Mouse (Mus musculus): ENCODE measurements around the gene Ing5. TPM values are rescaled to one million over a fixed set of nuclear protein-coding genes. Genes with fewer than 3 reads are reported as not detected.
"Not testable (repeated sequence)": the region's sequence is repeated elsewhere in the genome, so short reads cannot be mapped to it uniquely, and the experiment has no call there.

Ing5 gene
- polyA plus RNA-seq, 1 experiment from 2014 or later: 24.9 TPM

- Histone ChIP-seq H3K4me1 (replicated peaks; ENCODE audit: control insufficient read depth, insufficient read depth, low read length) (no peaks in the 10 kb centered on the region), H3K4me3 (ENCODE audit: low read depth, low read length) (no peak overlapping the region), H3K4me2 (ENCODE audit: low read depth, low read length, severe bottlenecking) (no peak overlapping the region), H3K27me3 (ENCODE audit: control insufficient read depth, insufficient read depth, low read length) (no peaks in the 10 kb centered on the region), H3K9me3 (ENCODE audit: control insufficient read depth, low read length) (no peaks in the 10 kb centered on the region), H3K36me3 (ENCODE audit: control insufficient read depth, insufficient read depth, low read length) (no peaks in the 10 kb centered on the region), H3K27ac (ENCODE audit: low read depth, low read length) (no peak overlapping the region), H3K9ac (ENCODE audit: low read length) (no peak overlapping the region)
- ATAC-seq (replicated peaks; ENCODE audit: low FRiP score) (no peak), DNase-seq (ENCODE audit: low spot score) (no peak)
- 92% methylated on average over 6 of the region's 6 CpGs for WGBS
Measured at GRCm38 (mm10) chr1:93835876-93836531, 32.2 kb downstream of the Ing5 start.

- no peak overlapping the region for H3K4me2 ChIP-seq (ENCODE audit: low read depth, low read length, severe bottlenecking)
- no peaks in the 10 kb centered on the region for H3K27me3 ChIP-seq (ENCODE audit: control insufficient read depth, insufficient read depth, low read length)
- no peak for DNase-seq (ENCODE audit: low spot score)
- no peaks in the 10 kb centered on the region for H3K4me1 ChIP-seq (replicated peaks; ENCODE audit: control insufficient read depth, insufficient read depth, low read length)
- no peak overlapping the region for H3K4me3 ChIP-seq (ENCODE audit: low read depth, low read length)
- H3K9ac ChIP-seq (ENCODE audit: low read length): no peak overlapping the region
- no peak overlapping the region for H3K27ac ChIP-seq (ENCODE audit: low read depth, low read length)
- H3K9me3 ChIP-seq (ENCODE audit: control insufficient read depth, low read length): no peaks in the 10 kb centered on the region
- H3K36me3 ChIP-seq (ENCODE audit: control insufficient read depth, insufficient read depth, low read length): no peaks in the 10 kb centered on the region
- no peak for ATAC-seq (replicated peaks; ENCODE audit: low FRiP score)
- WGBS: 94% methylated on average over 2 of the region's 2 CpGs
Measured at GRCm38 (mm10) chr1:93836532-93836913, 32.8 kb downstream of the Ing5 start.

GRCm38 (mm10) chr1:93837335-93837734 lies 33.6 kb downstream of the Ing5 start:
- no peaks in the 10 kb centered on the region for H3K36me3 ChIP-seq (ENCODE audit: control insufficient read depth, insufficient read depth, low read length)
- no peaks in the 10 kb centered on the region for H3K9me3 ChIP-seq (ENCODE audit: control insufficient read depth, low read length)
- ATAC-seq (replicated peaks; ENCODE audit: low FRiP score): no peak
- H3K4me1 ChIP-seq (replicated peaks; ENCODE audit: control insufficient read depth, insufficient read depth, low read length): no peaks in the 10 kb centered on the region
- no peak for DNase-seq (ENCODE audit: low spot score)
- H3K4me3 ChIP-seq (ENCODE audit: low read depth, low read length): no peak overlapping the region
- no peak overlapping the region for H3K27ac ChIP-seq (ENCODE audit: low read depth, low read length)
- no peaks in the 10 kb centered on the region for H3K27me3 ChIP-seq (ENCODE audit: control insufficient read depth, insufficient read depth, low read length)
- no peak overlapping the region for H3K4me2 ChIP-seq (ENCODE audit: low read depth, low read length, severe bottlenecking)
- H3K9ac ChIP-seq (ENCODE audit: low read length): no peak overlapping the region
- 91% methylated on average over 6 of the region's 8 CpGs for WGBS

GRCm38 (mm10) chr1:93838569-93838968 lies 34.8 kb downstream of the Ing5 start:
- not testable (repeated sequence) for H3K9ac ChIP-seq (ENCODE audit: low read length); H3K4me2 ChIP-seq (ENCODE audit: low read depth, low read length, severe bottlenecking); ATAC-seq (replicated peaks; ENCODE audit: low FRiP score); H3K36me3 ChIP-seq (ENCODE audit: control insufficient read depth, insufficient read depth, low read length); H3K4me3 ChIP-seq (ENCODE audit: low read depth, low read length); H3K4me1 ChIP-seq (replicated peaks; ENCODE audit: control insufficient read depth, insufficient read depth, low read length); H3K27me3 ChIP-seq (ENCODE audit: control insufficient read depth, insufficient read depth, low read length); H3K9me3 ChIP-seq (ENCODE audit: control insufficient read depth, low read length); H3K27ac ChIP-seq (ENCODE audit: low read depth, low read length); DNase-seq (ENCODE audit: low spot score)
- 90% methylated on average over 7 of the region's 8 CpGs for WGBS

- not testable (repeated sequence) for H3K27me3 ChIP-seq (ENCODE audit: control insufficient read depth, insufficient read depth, low read length); DNase-seq (ENCODE audit: low spot score); H3K36me3 ChIP-seq (ENCODE audit: control insufficient read depth, insufficient read depth, low read length); H3K4me1 ChIP-seq (replicated peaks; ENCODE audit: control insufficient read depth, insufficient read depth, low read length); H3K4me2 ChIP-seq (ENCODE audit: low read depth, low read length, severe bottlenecking); H3K27ac ChIP-seq (ENCODE audit: low read depth, low read length); H3K9me3 ChIP-seq (ENCODE audit: control insufficient read depth, low read length); H3K4me3 ChIP-seq (ENCODE audit: low read depth, low read length); H3K9ac ChIP-seq (ENCODE audit: low read length)
- ATAC-seq (replicated peaks; ENCODE audit: low FRiP score): peak; percentile 71; the same call in 1 of the 2 replicates
- 77% methylated on average over 1 of the region's 3 CpGs for WGBS
Measured at GRCm38 (mm10) chr1:93845766-93846366, 42.1 kb downstream of the Ing5 start.

GRCm38 (mm10) chr1:93855790-93856189 lies 52.0 kb downstream of the Ing5 start:
- ATAC-seq (replicated peaks; ENCODE audit: low FRiP score): not testable (repeated sequence)
- 85% methylated on average over 4 of the region's 4 CpGs for WGBS

GRCm38 (mm10) chr1:93857370-93857769 lies 53.6 kb downstream of the Ing5 start:
- Histone ChIP-seq H3K9me3 (ENCODE audit: control insufficient read depth, low read length) (no peaks in the 10 kb centered on the region), H3K4me1 (replicated peaks; ENCODE audit: control insufficient read depth, insufficient read depth, low read length) (no peaks in the 10 kb centered on the region), H3K4me2 (ENCODE audit: low read depth, low read length, severe bottlenecking) (no peak overlapping the region), H3K4me3 (ENCODE audit: low read depth, low read length) (no peak overlapping the region), H3K36me3 (ENCODE audit: control insufficient read depth, insufficient read depth, low read length) (no peaks in the 10 kb centered on the region), H3K9ac (ENCODE audit: low read length) (no peak overlapping the region), H3K27me3 (ENCODE audit: control insufficient read depth, insufficient read depth, low read length) (no peaks in the 10 kb centered on the region), H3K27ac (ENCODE audit: low read depth, low read length) (no peak overlapping the region)
- DNase-seq (ENCODE audit: low spot score): no peak
- whole genome bisulfite sequencing: 93% methylated on average over 6 of the region's 6 CpGs
- no peak for ATAC-seq (replicated peaks; ENCODE audit: low FRiP score)

More at GRCm38 (mm10) chr1:93855790-93856189, 52.0 kb downstream of the Ing5 start:
- H3K9ac ChIP-seq (ENCODE audit: low read length); H3K27me3 ChIP-seq (ENCODE audit: control insufficient read depth, insufficient read depth, low read length); H3K9me3 ChIP-seq (ENCODE audit: control insufficient read depth, low read length); H3K27ac ChIP-seq (ENCODE audit: low read depth, low read length); DNase-seq (ENCODE audit: low spot score); H3K36me3 ChIP-seq (ENCODE audit: control insufficient read depth, insufficient read depth, low read length); H3K4me2 ChIP-seq (ENCODE audit: low read depth, low read length, severe bottlenecking); H3K4me3 ChIP-seq (ENCODE audit: low read depth, low read length); H3K4me1 ChIP-seq (replicated peaks; ENCODE audit: control insufficient read depth, insufficient read depth, low read length): not testable (repeated sequence)

- WGBS: 91% methylated on average over 3 of the region's 3 CpGs
- H3K36me3 ChIP-seq (ENCODE audit: control insufficient read depth, insufficient read depth, low read length): no peaks in the 10 kb centered on the region
- H3K9me3 ChIP-seq (ENCODE audit: control insufficient read depth, low read length): no peaks in the 10 kb centered on the region
- no peak overlapping the region for H3K4me3 ChIP-seq (ENCODE audit: low read depth, low read length)
- H3K27me3 ChIP-seq (ENCODE audit: control insufficient read depth, insufficient read depth, low read length): no peaks in the 10 kb centered on the region
- no peaks in the 10 kb centered on the region for H3K4me1 ChIP-seq (replicated peaks; ENCODE audit: control insufficient read depth, insufficient read depth, low read length)
- no peak for DNase-seq (ENCODE audit: low spot score)
- no peak overlapping the region for H3K4me2 ChIP-seq (ENCODE audit: low read depth, low read length, severe bottlenecking)
- H3K9ac ChIP-seq (ENCODE audit: low read length): no peak overlapping the region
- no peak for ATAC-seq (replicated peaks; ENCODE audit: low FRiP score)
- H3K27ac ChIP-seq (ENCODE audit: low read depth, low read length): no peak overlapping the region
Measured at GRCm38 (mm10) chr1:93857991-93858390, 54.2 kb downstream of the Ing5 start.

- Histone ChIP-seq H3K4me1 (replicated peaks; ENCODE audit: control insufficient read depth, insufficient read depth, low read length) (no peaks in the 10 kb centered on the region), H3K27me3 (ENCODE audit: control insufficient read depth, insufficient read depth, low read length) (no peaks in the 10 kb centered on the region), H3K36me3 (ENCODE audit: control insufficient read depth, insufficient read depth, low read length) (no peaks in the 10 kb centered on the region), H3K4me2 (ENCODE audit: low read depth, low read length, severe bottlenecking) (no peak overlapping the region), H3K9ac (ENCODE audit: low read length) (no peak overlapping the region), H3K9me3 (ENCODE audit: control insufficient read depth, low read length) (no peaks in the 10 kb centered on the region), H3K4me3 (ENCODE audit: low read depth, low read length) (no peak overlapping the region), H3K27ac (ENCODE audit: low read depth, low read length) (no peak overlapping the region)
- DNase-seq (ENCODE audit: low spot score): no peak
- ATAC-seq (replicated peaks; ENCODE audit: low FRiP score): no peak
Measured at GRCm38 (mm10) chr1:93859619-93860018, 55.9 kb downstream of the Ing5 start.

Measured in forebrain, embryonic 11.5 days (tissue).